Mouse (Mus musculus): ENCODE measurements around the gene Gm4907. TPM values are rescaled to one million over a fixed set of nuclear protein-coding genes. Genes with fewer than 3 reads are reported as not detected.

Gene Gm4907
- polyA plus RNA-seq (2017; shearing (Covaris generic)): not detected

GRCm38 (mm10) chrX:23882253-23882652 is at the start of gene Gm4907:
TSS of gene Gm4907 (plus strand) at chrX:23882553.

Other genes starting within 250 kb of the Gm4907 start
- 41.7 TPM for gene Wdr44, start 189.5 kb upstream of the Gm4907 start, polyA plus RNA-seq (2017; shearing (Covaris generic))
- gene Gm4985, start 76.4 kb downstream of the Gm4907 start, polyA plus RNA-seq (2017; shearing (Covaris generic)): not detected

Data from CD4-positive, CD25-positive, alpha-beta regulatory T cell, adult 9 weeks (primary cell).